Mouse (Mus musculus) small intestine, adult 2 months (tissue): ENCODE measurements around the gene Samd14. TPM values are rescaled to one million over a fixed set of nuclear protein-coding genes. Genes with fewer than 3 reads are reported as not detected.
A peak's percentile ranks its signal among the peaks of the same experiment; 100 is the strongest.

Experiments
- H3K27ac ChIP-seq: fragments of 200-500 bp; 2 replicates; pipeline ENCODE4 v1.5.1; 2012; ENCODE audit warnings: low read depth, low read length, control low read depth, inconsistent platforms; ENCODE audit not compliant: insufficient read depth
- H3K27me3 ChIP-seq: fragments of 200-500 bp; 2 replicates; pipeline ENCODE4 v1.6.1; 2012; ENCODE audit warnings: mild to moderate bottlenecking, moderate library complexity, low read length, inconsistent platforms; ENCODE audit not compliant: control insufficient read depth, insufficient read depth
- H3K36me3 ChIP-seq: fragments of 200-500 bp; 2 replicates; pipeline ENCODE4 v1.6.1; 2012; ENCODE audit warnings: mild to moderate bottlenecking, low read length, control low read depth, inconsistent platforms; ENCODE audit not compliant: control insufficient read depth, insufficient read depth
- H3K4me1 ChIP-seq: fragments of 200-500 bp; 2 replicates; pipeline ENCODE4 v1.6.1; 2012; ENCODE audit warnings: low read length, inconsistent platforms, mixed read lengths; ENCODE audit not compliant: control insufficient read depth, insufficient read depth, insufficient read length
- H3K4me3 ChIP-seq: fragments of 200-500 bp; 2 replicates; pipeline ENCODE4 v1.5.1; 2012; ENCODE audit warnings: low read depth, mild to moderate bottlenecking, control low read depth, inconsistent platforms, low read length, moderate library complexity
- CTCF ChIP-seq: fragments of 200-500 bp; IDR thresholded peaks from 2 replicates; pipeline ENCODE4 v1.5.1; 2012; ENCODE audit warnings: low read depth, mild to moderate bottlenecking, control low read depth, inconsistent platforms, low read length, moderate library complexity, mixed read lengths; ENCODE audit not compliant: insufficient replicate concordance, insufficient read length; ENCODE audit errors: extremely low read depth
- POLR2A ChIP-seq: fragments of 200-500 bp; IDR thresholded peaks from 2 replicates; pipeline ENCODE4 v1.6.1; 2012; ENCODE audit warnings: low read depth, mild to moderate bottlenecking, control low read depth, inconsistent platforms, low read length, moderate library complexity
- WGBS: fragments of 180-500 bp; shearing (Covaris S2); methylation state at CpG from one replicate; pipeline ENCODE4 v1.1.7; 2018; 5-methylcytosine and 5-hydroxymethylcytosine counted together
- polyA plus RNA-seq: library from polyadenylated mRNA; depleted of rRNA; stranded (reverse); fragments of >200 nt; gene quantifications from 2 replicates; pipeline ENCODE4 v1.2.3, GENCODE M21; 2012

Samd14 gene
- polyA plus RNA-seq, 1 experiment, result 7.2 TPM

DNA sequence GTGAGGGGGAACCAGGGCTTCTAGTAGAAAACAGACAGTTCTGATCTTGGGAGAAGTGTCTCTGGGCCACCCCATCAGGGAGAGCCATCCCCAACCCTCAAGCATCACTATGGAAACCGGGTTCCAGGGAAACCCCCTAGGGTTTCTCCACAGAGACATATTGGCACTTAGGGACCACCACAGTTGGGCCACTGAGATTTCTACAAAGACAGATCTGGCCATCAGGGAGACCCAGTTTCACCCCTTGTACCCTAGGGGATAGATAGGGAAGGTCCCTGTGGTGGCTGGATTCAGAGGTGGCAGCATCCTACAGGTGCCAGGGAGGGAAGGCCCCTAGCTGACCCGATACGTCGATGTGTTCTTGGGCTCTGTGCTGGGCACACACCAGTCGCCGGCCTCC lies 17.2 kb downstream of the Samd14 start:
- no peaks in the 10 kb centered on the region for H3K4me1 ChIP-seq
- H3K36me3 ChIP-seq, result peaks cover 33% of the 10 kb centered on the region
- 88% methylated on average over 6 of the region's 6 CpGs for WGBS
- no peaks in the 10 kb centered on the region for H3K27me3 ChIP-seq
- no peak overlapping the region for H3K4me3 ChIP-seq
- no peak overlapping the region for H3K27ac ChIP-seq
- TF ChIP-seq POLR2A (no peak), CTCF (no peak)

DNA sequence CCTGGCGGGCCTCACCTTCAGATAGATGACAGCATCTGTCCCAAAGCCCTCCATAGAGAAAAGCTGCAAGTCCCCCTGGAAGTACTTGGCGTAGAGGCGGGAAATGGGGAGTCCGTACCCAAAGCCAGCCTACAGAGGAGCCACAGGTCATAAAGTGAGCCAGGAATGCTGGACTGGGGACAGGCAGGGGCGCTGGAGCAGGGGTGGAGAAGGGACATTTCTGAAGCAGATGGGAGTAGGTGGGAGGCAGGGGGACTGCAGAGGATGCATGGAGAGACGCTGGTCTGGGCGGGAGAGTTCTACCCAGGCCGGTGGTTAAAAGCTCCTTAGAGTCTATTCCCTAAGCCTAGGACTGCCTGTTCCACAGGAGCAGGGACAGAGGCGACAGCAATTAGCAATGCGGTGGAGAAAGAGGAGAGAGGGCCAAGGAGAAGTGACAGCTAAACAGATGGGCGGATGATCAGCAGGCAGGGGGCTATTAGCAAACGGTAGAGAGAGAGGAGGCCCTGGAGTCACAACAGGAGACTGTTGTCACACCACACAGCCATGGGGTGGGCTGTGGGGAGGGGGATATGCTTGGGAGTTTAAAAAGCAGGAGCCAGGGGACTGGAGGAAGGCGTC lies 18.3 kb downstream of the Samd14 start:
- WGBS, result 79% methylated on average over 13 of the region's 13 CpGs
- TF ChIP-seq CTCF (no peak), POLR2A (no peak)
- H3K36me3 ChIP-seq, result peaks cover 38% of the 10 kb centered on the region
- H3K27ac ChIP-seq, result no peak overlapping the region
- no peaks in the 10 kb centered on the region for H3K27me3 ChIP-seq
- no peak overlapping the region for H3K4me3 ChIP-seq
- H3K4me1 ChIP-seq, result no peaks in the 10 kb centered on the region

DNA sequence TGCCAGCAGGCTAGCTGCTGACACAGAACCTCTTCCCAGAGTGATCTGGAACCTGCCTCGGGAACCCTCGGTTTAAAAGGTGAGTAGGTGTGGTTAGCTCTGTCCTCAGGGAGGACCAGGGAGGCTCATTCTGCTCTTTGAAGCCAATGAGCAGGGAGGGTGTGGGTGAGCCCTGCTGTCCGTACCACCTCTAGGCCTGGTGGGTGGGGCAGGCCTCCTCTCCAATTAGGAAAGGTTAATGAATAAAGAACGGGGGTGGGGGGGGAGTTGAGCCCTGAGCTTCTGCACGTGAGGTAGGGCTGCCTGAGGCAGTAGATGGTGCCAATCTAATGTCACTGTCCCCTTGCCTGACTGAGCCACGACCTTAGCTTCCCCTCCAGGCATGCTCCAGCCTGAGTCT lies 23.3 kb downstream of the Samd14 start:
- H3K4me3 ChIP-seq, result no peak overlapping the region
- no peak overlapping the region for H3K27ac ChIP-seq
- H3K36me3 ChIP-seq, result peaks cover 54% of the 10 kb centered on the region
- 31% methylated on average over 6 of the region's 6 CpGs for WGBS
- TF ChIP-seq POLR2A, result no peak
- no peak for TF ChIP-seq CTCF
- H3K4me1 ChIP-seq, result peaks cover 9% of the 10 kb centered on the region
- H3K27me3 ChIP-seq, result no peaks in the 10 kb centered on the region

DNA sequence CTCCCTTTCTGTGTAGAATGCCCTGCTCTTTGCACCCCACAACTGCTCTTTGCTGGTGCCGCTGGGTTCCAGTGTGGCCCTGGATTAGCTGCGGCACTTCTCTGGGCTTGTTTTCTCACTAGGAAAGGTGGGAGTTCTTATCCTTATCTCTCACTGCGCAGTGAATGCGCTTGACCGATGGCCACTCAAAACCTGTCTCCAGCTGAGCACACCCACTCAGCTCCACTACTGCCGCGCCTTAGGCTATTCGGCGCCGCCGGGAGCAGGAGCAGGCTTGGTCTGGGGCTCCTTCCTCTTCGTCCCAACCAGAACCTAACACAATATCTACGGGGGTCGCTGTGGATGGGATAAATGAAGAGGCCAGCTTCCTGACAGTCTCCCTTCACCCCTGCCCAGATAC lies 23.9 kb downstream of the Samd14 start:
- 74% methylated on average over 14 of the region's 14 CpGs for WGBS
- Histone ChIP-seq H3K27me3 (no peaks in the 10 kb centered on the region), H3K4me3 (no peak overlapping the region), H3K36me3 (peaks cover 53% of the 10 kb centered on the region), H3K27ac (no peak overlapping the region), H3K4me1 (peaks cover 14% of the 10 kb centered on the region)
- TF ChIP-seq CTCF, result no peak
- no peak for TF ChIP-seq POLR2A

DNA sequence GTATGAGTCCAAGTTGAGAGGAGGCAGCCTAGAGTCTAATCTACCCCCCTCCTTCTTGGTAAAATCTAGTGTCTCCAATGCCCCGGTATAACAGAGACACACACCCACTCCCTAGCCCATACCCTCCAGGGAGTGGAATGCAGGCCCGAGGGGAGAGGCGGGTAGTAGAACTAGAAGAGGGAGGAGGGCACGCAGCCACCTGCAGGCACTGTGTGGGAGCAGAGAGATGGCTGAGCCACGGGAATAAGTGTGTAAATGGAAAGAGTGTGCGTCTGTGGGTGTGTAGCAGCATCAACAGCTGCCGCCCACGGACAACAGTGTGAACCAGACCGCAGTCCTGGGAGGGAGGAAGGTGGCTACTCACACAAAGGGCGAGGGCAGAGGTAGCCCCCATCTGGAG lies 25.2 kb downstream of the Samd14 start:
- TF ChIP-seq CTCF, result no peak
- no peak for TF ChIP-seq POLR2A
- Histone ChIP-seq H3K36me3 (peaks cover 48% of the 10 kb centered on the region), H3K27ac (no peak overlapping the region), H3K4me1 (peaks cover 24% of the 10 kb centered on the region), H3K27me3 (no peaks in the 10 kb centered on the region), H3K4me3 (no peak overlapping the region)
- WGBS, result 77% methylated on average over 10 of the region's 10 CpGs

DNA sequence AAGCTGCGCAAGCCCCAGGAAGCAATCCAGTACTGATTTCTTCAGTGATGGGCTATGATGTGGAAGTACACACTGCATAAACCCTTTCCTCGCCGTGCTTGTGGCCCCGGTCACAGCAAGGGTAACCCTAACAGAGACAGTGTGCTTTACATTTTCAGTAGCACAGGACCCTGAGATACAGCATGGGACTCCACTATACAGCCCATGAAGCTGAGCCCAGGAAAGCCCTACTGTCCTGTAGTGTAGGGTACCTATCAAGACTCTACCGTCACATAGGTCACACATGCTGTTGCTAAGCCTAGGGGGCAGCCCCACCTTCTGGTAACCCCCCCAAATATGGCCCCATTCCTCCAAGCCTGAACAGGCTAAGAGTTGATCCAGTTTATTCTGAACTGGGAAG lies 26.8 kb downstream of the Samd14 start:
- TF ChIP-seq POLR2A, result no peak
- TF ChIP-seq CTCF, result no peak
- Histone ChIP-seq H3K36me3 (peaks cover 43% of the 10 kb centered on the region), H3K4me3 (no peak overlapping the region), H3K4me1 (peaks cover 30% of the 10 kb centered on the region), H3K27ac (no peak overlapping the region), H3K27me3 (no peaks in the 10 kb centered on the region)
- WGBS, result 98% methylated on average over 5 of the region's 5 CpGs

DNA sequence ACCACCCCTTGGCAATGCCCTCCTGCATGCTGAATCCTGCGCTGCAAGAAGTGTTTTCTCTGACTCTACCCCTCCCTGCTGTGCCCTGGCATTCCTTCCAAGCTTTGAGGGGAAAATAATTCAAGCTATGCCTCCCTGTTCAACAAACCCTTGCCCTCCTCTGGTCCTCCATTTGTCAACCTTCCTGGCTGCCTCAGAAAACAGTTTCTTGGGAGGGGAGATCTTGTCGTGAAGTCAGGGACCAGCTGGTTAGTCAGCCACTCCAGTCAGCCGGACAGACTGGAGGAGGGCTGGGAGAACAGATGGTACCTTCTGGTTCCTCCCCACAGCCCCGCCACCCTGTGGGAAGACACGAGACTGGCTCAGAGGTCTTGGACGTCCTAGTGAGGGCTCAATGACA lies 27.6 kb downstream of the Samd14 start:
- Histone ChIP-seq H3K27ac (no peak overlapping the region), H3K27me3 (no peaks in the 10 kb centered on the region), H3K4me1 (peaks cover 30% of the 10 kb centered on the region), H3K4me3 (no peak overlapping the region), H3K36me3 (peaks cover 35% of the 10 kb centered on the region)
- TF ChIP-seq CTCF (no peak), POLR2A (no peak)
- WGBS, result 73% methylated on average over 6 of the region's 6 CpGs

DNA sequence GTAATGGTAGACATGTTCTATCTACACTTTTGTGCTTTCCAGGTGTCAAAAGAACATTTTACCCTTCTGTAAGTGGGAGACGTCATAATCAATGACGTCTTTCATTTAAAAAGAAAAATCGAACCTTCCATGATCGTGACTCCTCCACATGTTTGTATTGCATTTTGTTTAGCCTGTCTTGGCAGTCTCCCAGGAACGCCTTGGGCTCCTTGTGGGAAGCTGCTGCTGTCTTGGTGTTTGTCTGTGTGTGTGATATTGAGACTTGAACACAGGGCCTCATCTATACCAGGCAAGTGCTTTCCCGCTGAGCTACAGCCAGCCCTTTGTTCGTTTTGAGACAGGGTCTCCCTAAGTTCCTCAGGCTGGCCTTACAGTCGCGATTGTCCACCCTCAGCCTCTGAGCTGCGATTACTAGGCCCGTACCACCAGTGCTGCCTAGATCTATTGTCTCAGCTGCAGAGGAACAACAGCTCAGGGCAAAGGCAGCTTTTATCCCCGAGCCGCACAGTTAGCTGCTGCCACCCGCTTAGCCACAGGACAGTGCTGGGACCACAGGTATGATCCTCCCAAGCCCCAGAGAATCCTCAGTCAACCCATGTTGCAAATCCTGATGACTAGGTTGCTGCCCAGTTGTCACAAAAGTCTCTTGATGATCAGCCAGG lies 28.6 kb downstream of the Samd14 start:
- H3K36me3 ChIP-seq, result peaks cover 34% of the 10 kb centered on the region
- 48% methylated on average over 14 of the region's 14 CpGs for WGBS
- peaks cover 27% of the 10 kb centered on the region for H3K4me1 ChIP-seq
- TF ChIP-seq POLR2A, result no peak
- no peak for TF ChIP-seq CTCF
- no peaks in the 10 kb centered on the region for H3K27me3 ChIP-seq
- H3K4me3 ChIP-seq, result no peak overlapping the region
- H3K27ac ChIP-seq, result peak overlapping the region; percentile 76
